Mouse (Mus musculus) heart, embryonic 10.5 days (tissue): ENCODE data around the gene Ctnna3. TPM values are rescaled to one million over a fixed set of nuclear protein-coding genes. Genes with fewer than 3 reads are reported as not detected.
"Not testable (repeated sequence)": the region's sequence is repeated elsewhere in the genome, so short reads cannot be mapped to it uniquely, and the experiment has no call there.

Experiments
- DNase-seq: peaks from one replicate; pipeline ENCODE4 v3.0.0-alpha.2; 2017; ENCODE audit warnings: low spot score
- H3K27ac ChIP-seq: fragments of 300-500 bp; sonication (generic); 2 replicates; pipeline ENCODE4 v1.5.1; 2016; ENCODE audit warnings: mild to moderate bottlenecking
- H3K27me3 ChIP-seq: fragments of 300-500 bp; sonication (generic); 2 replicates; pipeline ENCODE4 v1.6.1; 2016; ENCODE audit warnings: mild to moderate bottlenecking; ENCODE audit not compliant: poor library complexity, insufficient read depth, severe bottlenecking
- H3K36me3 ChIP-seq: fragments of 300-500 bp; sonication (generic); 2 replicates; pipeline ENCODE4 v1.6.1; 2016; ENCODE audit warnings: mild to moderate bottlenecking, moderate library complexity
- H3K4me1 ChIP-seq: fragments of 300-500 bp; sonication (generic); 2 replicates; pipeline ENCODE4 v1.6.1; 2016; ENCODE audit warnings: mild to moderate bottlenecking
- H3K4me3 ChIP-seq: fragments of 300-500 bp; sonication (generic); 2 replicates; pipeline ENCODE4 v1.5.1; 2016; ENCODE audit warnings: mild to moderate bottlenecking, moderate library complexity
- H3K9me3 ChIP-seq: fragments of 300-500 bp; sonication (generic); 2 replicates; pipeline ENCODE4 v1.6.1; 2016; ENCODE audit warnings: mild to moderate bottlenecking, moderate library complexity
- WGBS: fragments of 180-500 bp; shearing (Covaris S2); methylation state at CpG from one replicate; pipeline ENCODE4 v1.1.7; 2016; 5-methylcytosine and 5-hydroxymethylcytosine counted together
- polyA plus RNA-seq: library from polyadenylated mRNA; unstranded; fragments of >200 nt; fragmentation: Nextera tagmentation; extraction: Ambion mirVana; gene quantifications from 2 replicates; pipeline ENCODE4 v1.2.1, GENCODE M21; 2016

The Ctnna3 gene
- polyA plus RNA-seq, 1 experiment from 2014 or later, result 14.2 TPM

GRCm38 (mm10) chr10:63411674-63412073 lies 18.2 kb upstream of the Ctnna3 start:
- 83% methylated on average over 6 of the region's 7 CpGs for WGBS
- not testable (repeated sequence) for H3K4me3 ChIP-seq, H3K27ac ChIP-seq, H3K27me3 ChIP-seq, H3K36me3 ChIP-seq, DNase-seq, H3K9me3 ChIP-seq, H3K4me1 ChIP-seq

DNA sequence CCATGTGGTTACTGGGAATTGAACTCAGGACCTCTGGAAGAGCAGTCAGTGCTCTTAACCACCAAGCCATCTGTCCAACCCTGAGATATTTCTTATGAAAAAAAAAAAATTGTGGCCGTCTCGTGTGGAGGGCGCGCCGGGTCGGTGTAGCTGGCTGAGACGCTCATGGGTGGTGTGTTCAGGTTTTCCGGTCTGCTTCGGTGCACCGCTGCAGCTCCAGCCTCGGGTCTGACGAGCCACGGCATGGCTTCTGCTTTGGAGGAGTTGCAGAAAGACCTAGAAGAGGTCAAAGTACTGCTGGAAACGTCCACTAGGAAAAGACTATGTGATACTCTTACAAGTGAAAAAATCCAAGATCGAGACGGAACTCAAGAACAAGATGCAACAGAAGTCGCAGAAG lies 17.1 kb upstream of the Ctnna3 start:
- no peak for DNase-seq
- Histone ChIP-seq H3K4me1 (no peaks in the 10 kb centered on the region), H3K4me3 (no peak overlapping the region), H3K27me3 (no peaks in the 10 kb centered on the region), H3K9me3 (no peaks in the 10 kb centered on the region), H3K36me3 (no peaks in the 10 kb centered on the region), H3K27ac (no peak overlapping the region)
- 84% methylated on average over 17 of the region's 17 CpGs for WGBS

DNA sequence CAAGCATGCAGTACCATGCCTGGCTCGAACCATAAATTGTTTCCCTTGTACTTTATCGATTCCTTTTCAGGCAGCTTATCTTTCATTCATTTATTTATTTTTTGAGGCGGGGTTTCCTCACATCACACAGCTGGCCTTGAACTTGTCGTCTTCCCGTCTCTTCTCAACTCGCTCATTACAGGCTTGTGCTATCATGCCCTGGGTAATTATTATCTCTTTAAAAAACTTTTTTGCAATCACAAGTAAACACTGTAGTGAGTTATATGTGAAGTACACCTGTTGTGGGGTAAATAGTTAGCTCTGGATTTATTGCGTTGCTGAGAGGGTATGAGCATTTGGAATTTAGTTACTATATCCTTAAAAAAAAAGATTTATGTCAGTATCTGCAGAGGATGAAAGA lies 14.6 kb upstream of the Ctnna3 start:
- Histone ChIP-seq H3K4me1 (no peaks in the 10 kb centered on the region), H3K36me3 (no peaks in the 10 kb centered on the region), H3K27ac (no peak overlapping the region), H3K9me3 (no peaks in the 10 kb centered on the region), H3K27me3 (no peaks in the 10 kb centered on the region), H3K4me3 (no peak overlapping the region)
- no peak for DNase-seq
- WGBS, result 76% methylated on average over 7 of the region's 7 CpGs

DNA sequence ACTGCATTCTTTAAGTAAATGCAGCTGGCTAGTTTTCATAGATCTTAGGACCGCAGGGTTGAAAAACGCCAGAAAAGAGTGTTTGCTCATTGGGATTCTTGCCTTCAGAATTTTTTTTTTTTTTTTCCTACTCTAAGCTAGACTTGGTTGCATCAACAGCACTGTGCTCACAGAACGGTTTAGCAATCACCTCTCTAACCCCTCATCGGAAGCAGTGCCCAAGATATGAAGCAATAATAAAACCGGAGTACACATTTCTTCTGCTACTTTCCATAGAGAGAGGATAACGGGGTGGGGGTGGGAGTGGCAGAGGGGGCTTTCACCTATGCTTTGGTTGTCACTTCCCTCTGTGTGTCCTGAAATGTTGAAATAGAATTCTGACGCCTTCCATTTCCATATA lies 14.0 kb upstream of the Ctnna3 start:
- DNase-seq, result no peak
- H3K9me3 ChIP-seq, result no peaks in the 10 kb centered on the region
- H3K27me3 ChIP-seq, result no peaks in the 10 kb centered on the region
- no peak overlapping the region for H3K27ac ChIP-seq
- 56% methylated on average over 7 of the region's 7 CpGs for WGBS
- no peaks in the 10 kb centered on the region for H3K36me3 ChIP-seq
- peak overlapping the region; percentile 31 for H3K4me3 ChIP-seq
- H3K4me1 ChIP-seq, result no peaks in the 10 kb centered on the region

- WGBS, result 55% methylated on average over 5 of the region's 5 CpGs
These were observed 12.8 kb upstream of the Ctnna3 start for GRCm38 (mm10) chr10:63417061-63417460.

DNA sequence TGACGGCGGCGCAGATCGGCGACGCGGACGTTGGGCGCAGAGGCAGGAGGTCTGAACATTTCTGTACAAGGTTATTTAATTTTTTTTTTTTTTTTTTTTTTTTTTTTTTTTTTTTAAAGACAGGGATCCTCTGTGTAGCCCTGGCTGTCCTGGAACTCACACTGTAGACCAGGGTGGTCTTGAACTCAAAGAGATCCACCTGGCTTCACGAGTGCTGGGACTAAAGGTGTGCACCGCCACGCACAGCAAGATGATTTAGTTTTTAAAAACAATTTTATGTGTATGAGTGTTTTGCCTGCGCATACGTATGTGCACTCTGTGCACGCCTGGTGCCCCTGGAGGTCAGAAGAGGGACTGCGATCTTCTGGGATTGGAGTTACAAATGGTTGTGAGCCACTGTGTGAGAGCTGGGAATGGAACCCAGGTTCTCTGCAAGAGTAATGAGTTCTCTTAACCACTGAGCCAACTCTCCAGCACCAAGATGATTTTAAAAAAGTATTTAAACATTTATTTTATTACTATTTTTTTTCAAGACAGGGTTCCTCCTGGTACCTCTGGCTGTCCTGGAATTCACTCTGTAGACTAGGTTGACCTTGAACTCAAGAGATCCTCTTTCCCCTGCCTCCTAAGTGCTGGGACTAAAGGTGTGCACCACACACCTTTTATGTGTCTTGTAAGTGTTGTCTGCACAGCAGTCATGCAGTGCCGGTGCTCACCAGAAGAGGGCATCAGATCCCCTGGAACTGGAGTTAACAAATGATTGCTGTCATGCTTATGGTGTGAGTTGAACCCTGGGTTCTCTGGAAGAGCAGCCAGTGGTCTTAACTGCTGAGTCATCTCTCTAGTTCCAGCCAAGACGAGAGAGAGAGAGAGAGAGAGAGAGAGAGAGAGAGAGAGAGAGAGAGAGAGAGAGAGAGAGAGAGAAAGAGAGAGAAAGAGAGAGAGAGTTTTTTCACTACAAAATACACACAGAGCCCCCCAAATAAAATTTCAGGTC lies 7.9 kb upstream of the Ctnna3 start, which contains the start of gene Gm7075:
TSS of gene Gm7075 (minus strand) at position 51 of the 997 bp plus-strand sequence.
- no peak for DNase-seq
- 82% methylated on average over 18 of the region's 18 CpGs for WGBS
- Histone ChIP-seq H3K9me3 (no peaks in the 10 kb centered on the region), H3K4me3 (no peak within 1 kb of the TSS), H3K27me3 (no peaks in the 10 kb centered on the region), H3K36me3 (no peaks in the 10 kb centered on the region), H3K27ac (no peak within 1 kb of the TSS), H3K4me1 (no peaks in the 10 kb centered on the region)

More at GRCm38 (mm10) chr10:63417061-63417460, 12.8 kb upstream of the Ctnna3 start:
- H3K36me3 ChIP-seq, result no peaks in the 10 kb centered on the region
- no peak overlapping the region for H3K27ac ChIP-seq
- no peaks in the 10 kb centered on the region for H3K4me1 ChIP-seq
- DNase-seq, result no peak
- no peaks in the 10 kb centered on the region for H3K27me3 ChIP-seq
- H3K9me3 ChIP-seq, result no peaks in the 10 kb centered on the region
- H3K4me3 ChIP-seq, result no peak overlapping the region

GRCm38 (mm10) chr10:63422736-63422992 lies 7.2 kb upstream of the Ctnna3 start:
- Histone ChIP-seq H3K4me3 (no peak overlapping the region), H3K4me1 (no peaks in the 10 kb centered on the region), H3K27me3 (no peaks in the 10 kb centered on the region), H3K36me3 (no peaks in the 10 kb centered on the region), H3K9me3 (no peaks in the 10 kb centered on the region), H3K27ac (no peak overlapping the region)
- WGBS, result 88% methylated on average over 5 of the region's 5 CpGs
- DNase-seq, result no peak

GRCm38 (mm10) chr10:63423591-63424474 lies 6.1 kb upstream of the Ctnna3 start:
- Histone ChIP-seq H3K27ac (no peak overlapping the region), H3K4me1 (no peaks in the 10 kb centered on the region)
- WGBS, result 80% methylated on average over 9 of the region's 9 CpGs

DNA sequence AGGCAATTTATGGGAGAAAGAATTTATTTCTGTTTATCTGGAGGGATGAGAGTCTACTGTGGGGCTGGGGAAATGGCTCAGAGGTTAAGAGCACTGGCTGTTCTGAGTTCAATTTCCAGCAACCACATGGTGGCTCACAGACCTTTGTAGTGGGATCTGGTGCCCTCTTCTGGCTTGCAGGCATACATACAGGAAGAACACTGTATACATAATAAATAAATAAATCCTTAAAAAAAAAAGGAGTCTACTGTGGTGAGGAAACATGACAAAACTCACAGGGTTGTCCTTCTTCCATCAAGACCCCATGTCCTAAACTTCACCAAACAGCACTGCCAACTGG lies 5.5 kb upstream of the Ctnna3 start:
- H3K4me1 ChIP-seq, result no peaks in the 10 kb centered on the region
- no peaks in the 10 kb centered on the region for H3K27me3 ChIP-seq
- H3K4me3 ChIP-seq, result no peak overlapping the region
- peak; percentile 74 for DNase-seq
- no peak overlapping the region for H3K27ac ChIP-seq
- no peaks in the 10 kb centered on the region for H3K9me3 ChIP-seq
- H3K36me3 ChIP-seq, result no peaks in the 10 kb centered on the region

More at GRCm38 (mm10) chr10:63423591-63424474, 6.1 kb upstream of the Ctnna3 start:
- no peaks in the 10 kb centered on the region for H3K27me3 ChIP-seq
- DNase-seq, result peak; percentile 48
- no peaks in the 10 kb centered on the region for H3K36me3 ChIP-seq
- H3K4me3 ChIP-seq, result no peak overlapping the region
- no peaks in the 10 kb centered on the region for H3K9me3 ChIP-seq

DNA sequence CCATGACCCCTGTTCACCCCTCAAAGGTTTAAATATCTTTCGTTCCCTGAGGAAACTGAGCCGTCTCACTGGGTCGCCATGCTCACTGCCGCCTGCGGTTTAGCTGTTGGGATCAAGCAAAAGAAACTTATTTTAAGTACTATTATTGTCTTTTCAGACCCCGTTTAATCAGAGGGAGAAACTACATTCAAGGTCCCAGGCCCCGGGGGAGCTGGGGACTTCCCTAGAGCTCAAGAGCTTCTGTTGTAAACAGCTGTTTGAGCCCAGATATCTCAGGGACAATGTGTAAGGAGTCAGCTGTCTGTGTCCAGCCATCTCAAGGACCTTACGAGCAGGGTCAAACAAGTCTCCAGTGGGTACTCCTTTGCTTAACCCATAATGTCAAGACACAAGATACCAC lies 2.8 kb upstream of the Ctnna3 start:
- Histone ChIP-seq H3K4me1 (no peaks in the 10 kb centered on the region), H3K27me3 (no peaks in the 10 kb centered on the region), H3K9me3 (no peaks in the 10 kb centered on the region), H3K27ac (no peak overlapping the region), H3K4me3 (no peak overlapping the region), H3K36me3 (no peaks in the 10 kb centered on the region)
- WGBS, result 78% methylated on average over 8 of the region's 8 CpGs
- DNase-seq, result peak; percentile 39

GRCm38 (mm10) chr10:63428243-63429022 lies 1.5 kb upstream of the Ctnna3 start:
- Histone ChIP-seq H3K9me3 (no peaks in the 10 kb centered on the region), H3K27ac (peak overlapping the region; percentile 23; the same call in 1 of the 2 replicates), H3K36me3 (no peaks in the 10 kb centered on the region), H3K4me3 (peak overlapping the region; percentile 81), H3K4me1 (no peaks in the 10 kb centered on the region), H3K27me3 (no peaks in the 10 kb centered on the region)
- 23% methylated on average over 19 of the region's 19 CpGs for WGBS
- peak; percentile 74 for DNase-seq

DNA sequence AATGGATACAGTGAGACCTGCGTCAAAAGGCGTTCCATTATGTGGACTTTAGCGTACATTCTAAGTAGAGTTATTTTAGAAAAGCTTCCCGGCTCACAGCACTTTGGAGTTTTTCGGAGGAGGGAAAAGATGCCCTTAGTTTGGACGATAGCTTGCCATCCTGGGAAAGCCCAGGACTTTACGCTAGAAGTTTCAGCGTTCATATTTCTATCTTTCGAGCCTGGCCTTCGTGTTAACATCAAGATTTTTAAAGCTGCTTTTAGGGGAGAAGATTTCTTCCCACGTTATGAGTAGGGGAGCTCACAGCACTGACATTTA lies 916 bp upstream of the Ctnna3 start:
- no peak for DNase-seq
- Histone ChIP-seq H3K9me3 (no peaks in the 10 kb centered on the region), H3K27ac (peak overlapping the region; percentile 23; the same call in 1 of the 2 replicates), H3K27me3 (no peaks in the 10 kb centered on the region), H3K4me3 (peak overlapping the region; percentile 81), H3K4me1 (no peaks in the 10 kb centered on the region), H3K36me3 (no peaks in the 10 kb centered on the region)
- 5% methylated on average over 11 of the region's 11 CpGs for WGBS
